Mouse (Mus musculus) A20 (cell line): ENCODE data around the gene Setd5.
A peak's percentile ranks its signal among the peaks of the same experiment; 100 is the strongest.

ENCODE experiments used
- DNase-seq: peaks from one replicate; pipeline ENCODE4 v3.0.0-alpha.2; 2011; ENCODE audit warnings: low read depth, low spot score

Gene Setd5

DNA sequence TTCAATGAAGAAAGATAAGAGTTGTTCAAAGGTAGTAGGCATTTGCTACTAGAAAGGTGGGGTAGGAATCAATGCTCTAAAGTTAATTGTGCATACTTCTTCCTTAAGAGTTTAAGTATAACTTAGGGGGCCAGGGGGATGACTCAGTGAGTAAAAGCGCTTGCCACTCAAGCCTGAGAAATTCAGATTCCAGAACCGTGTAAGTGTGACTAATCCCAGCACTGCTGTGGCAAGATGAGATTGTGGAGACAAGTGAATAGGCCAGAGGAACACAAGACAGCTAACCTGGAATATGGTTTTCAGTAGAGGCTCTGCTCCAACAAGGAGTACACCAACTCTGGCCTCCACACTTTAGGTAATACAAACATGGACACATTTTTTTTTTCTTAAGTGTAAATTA lies 56.2 kb downstream of the Setd5 start:
- no peak for DNase-seq

DNA sequence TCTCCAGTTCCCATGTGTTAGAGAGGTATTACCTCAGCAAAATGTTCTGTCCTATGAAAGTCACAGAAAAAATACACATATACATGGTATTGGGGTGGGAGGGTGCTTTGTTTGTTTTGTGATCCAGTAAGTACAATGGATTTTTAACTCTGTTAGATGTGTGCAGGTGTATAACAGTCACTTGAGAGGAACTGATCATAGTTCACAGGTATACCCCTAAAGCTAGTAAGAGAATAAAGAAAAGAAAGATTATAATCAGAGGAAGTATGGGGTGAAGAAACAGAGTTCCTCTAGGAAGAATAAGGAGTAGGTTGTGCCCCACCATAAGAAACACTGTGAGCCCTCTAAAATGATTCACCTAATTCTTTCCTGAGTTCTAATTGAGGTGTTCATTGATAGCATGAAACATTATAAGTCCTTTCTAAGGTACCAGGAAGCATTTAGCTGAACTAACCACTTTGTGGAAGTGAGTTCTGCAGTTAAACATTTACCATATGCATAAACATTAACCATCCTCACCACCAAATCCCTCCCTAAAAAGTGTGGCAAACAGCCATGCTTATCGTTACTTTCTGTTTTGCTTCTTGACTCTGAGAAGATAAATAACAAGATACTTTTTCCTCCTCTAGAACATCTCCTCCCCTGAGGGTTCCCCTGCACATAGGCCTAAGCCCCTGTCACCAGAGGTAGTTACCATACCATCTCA lies 64.4 kb downstream of the Setd5 start:
- no peak for DNase-seq

DNA sequence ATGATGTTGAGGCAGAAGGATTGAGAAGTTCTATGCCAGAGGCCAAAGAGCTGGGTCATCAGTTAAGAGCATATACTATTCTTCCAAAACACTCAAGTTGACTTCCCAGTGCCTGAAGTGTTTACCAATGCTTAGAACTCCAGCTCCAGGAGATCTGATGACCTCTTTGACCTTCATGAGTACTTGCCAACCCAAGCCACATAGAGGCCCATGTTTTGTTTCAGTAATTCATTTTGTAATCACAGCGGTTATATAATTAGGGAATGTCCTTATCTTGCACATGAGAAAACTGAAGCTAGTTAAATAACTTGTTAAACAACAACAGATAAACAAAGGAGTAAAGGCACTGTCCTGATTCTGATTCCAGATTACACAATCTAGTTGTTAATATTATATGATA lies 67.6 kb downstream of the Setd5 start:
- no peak for DNase-seq

DNA sequence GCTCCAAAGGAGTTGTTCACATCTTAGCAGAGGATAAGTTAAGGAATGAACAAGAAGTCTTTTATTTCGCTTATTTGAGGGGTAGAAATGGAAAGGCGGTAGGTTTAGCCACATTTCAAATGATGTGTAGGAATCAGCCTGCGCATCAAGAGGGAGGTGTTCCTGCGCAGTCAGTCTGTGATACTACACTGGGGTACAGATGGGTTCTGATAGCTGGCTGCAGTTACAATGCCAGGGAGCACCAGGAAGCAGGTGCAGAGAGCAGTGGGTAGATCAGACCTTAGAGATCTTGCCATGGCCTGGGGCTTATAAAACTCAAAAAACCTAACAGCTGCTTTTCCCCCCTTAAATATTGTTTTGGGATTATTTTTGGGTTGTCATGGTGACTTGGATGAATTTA lies 68.1 kb downstream of the Setd5 start:
- no peak for DNase-seq

DNA sequence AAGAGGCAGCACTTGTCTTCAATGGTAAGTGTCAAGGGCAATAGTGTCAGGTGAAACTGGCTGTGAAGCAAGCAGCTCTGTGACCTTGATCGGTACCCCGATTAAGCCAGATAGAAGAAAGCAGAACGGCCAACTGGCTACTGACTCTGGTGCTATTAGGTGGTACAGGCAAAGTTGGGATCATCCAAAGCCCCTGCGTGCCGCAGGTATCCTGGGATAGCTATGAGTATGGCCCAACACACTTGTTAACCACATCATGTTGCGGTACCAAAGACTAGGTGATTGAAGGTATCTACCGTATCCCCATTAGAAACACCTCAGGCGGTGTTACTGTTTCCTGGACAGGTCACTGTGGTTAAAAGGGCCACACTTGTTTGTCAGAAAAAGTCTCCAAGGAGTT lies 76.9 kb downstream of the Setd5 start:
- no peak for DNase-seq

- DNase-seq: no peak
Measured at GRCm38 (mm10) chr6:113154886-113155285, 77.7 kb downstream of the Setd5 start.

DNA sequence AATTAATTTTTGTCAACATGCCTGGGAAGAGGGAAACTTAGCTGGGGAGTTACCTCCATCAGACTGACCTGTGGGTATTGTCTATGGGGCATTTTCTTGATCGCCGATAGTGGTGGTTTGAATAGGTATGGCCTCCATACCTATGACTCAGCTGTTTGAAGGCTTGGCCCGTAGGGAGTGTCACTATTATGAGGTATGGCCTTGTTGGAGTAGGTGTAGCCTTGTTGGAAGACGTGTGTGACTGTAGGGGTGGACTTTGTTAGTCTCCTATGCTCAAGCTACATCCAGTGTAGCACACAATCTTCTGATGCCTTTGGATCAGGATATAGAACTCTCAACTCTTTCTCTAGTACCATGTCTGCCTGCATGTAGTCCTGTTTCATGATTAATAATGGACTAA lies 78.9 kb downstream of the Setd5 start:
- no peak for DNase-seq

GRCm38 (mm10) chr6:113160106-113160505 lies 82.9 kb downstream of the Setd5 start:
- DNase-seq: no peak

DNA sequence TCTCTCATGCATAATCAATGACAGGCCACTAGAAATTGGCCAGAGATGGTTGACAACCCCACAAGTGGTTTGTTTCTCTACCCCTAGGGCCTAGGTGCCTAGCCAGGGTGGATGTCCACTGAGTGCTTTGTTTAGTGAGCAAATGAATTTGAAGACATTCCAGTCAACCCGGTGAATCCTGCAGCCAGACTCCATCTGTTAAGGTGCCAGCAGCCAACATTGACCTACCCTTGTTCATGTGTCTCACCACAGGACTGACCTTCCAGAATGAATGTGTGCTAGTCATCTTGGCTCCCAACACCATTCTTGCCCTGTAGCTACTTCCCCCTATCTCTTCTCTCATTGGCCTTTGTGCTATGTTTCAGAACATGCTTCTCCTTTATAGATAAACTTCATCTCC lies 84.8 kb downstream of the Setd5 start:
- no peak for DNase-seq

- DNase-seq: no peak
Measured at GRCm38 (mm10) chr6:113163513-113163912, 86.3 kb downstream of the Setd5 start.

GRCm38 (mm10) chr6:113166661-113167251 lies 89.6 kb downstream of the Setd5 start:
- DNase-seq: peak; percentile 38

DNA sequence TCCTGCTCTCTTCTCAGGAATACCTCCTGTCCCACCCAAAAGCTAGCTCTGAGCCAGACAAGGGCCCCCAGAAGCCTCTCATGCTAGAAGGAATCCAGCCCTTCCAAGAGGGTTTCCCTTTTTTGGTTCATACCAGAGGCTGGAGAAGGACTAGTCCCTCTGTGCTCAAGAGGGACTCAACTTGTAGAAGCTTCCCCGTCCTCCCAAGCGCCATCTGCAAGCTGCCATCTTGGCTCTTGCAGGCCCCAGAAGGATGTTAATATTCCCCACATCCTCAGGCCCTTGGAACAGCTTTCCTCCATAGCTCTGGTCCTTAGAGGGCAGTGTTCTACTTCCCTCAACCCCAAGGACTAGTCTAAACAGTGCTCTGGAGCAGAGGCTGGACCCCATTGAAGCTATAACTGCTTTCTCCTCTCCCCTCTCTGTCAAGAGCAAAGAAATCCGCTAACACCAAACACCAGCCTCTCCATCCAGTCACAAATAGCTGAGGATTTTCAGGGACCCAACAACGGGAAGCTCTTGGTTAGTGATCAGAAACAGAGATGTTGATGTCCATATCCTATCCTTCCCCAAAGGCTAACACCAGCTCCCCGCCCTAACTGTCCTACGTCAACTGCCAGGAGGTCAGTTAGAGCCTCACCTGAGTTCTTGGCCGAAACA lies 91.3 kb downstream of the Setd5 start:
- no peak for DNase-seq

DNA sequence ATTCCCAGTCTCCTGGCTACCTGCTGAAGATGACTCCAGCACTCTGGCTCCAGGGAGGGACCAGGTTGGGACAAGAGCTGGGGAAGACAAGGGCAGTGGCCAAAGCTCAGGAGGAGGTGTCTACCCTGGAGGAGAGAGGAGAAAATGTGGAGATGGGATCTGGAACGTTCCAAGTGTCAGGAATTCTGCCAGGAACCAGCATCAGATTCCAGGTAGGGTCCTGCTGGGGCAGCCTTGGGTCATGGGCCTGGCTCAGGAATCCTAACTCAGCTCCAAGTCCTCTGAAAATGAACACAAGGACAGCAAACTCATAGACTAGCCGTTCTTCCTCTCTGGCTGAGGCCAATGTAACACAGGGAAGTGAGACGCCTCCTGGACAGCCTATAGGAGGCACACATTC lies 92.7 kb downstream of the Setd5 start:
- no peak for DNase-seq

- DNase-seq: no peak
Measured at GRCm38 (mm10) chr6:113170651-113171050, 93.5 kb downstream of the Setd5 start.

GRCm38 (mm10) chr6:113172011-113172410 lies 94.8 kb downstream of the Setd5 start:
- no peak for DNase-seq

DNA sequence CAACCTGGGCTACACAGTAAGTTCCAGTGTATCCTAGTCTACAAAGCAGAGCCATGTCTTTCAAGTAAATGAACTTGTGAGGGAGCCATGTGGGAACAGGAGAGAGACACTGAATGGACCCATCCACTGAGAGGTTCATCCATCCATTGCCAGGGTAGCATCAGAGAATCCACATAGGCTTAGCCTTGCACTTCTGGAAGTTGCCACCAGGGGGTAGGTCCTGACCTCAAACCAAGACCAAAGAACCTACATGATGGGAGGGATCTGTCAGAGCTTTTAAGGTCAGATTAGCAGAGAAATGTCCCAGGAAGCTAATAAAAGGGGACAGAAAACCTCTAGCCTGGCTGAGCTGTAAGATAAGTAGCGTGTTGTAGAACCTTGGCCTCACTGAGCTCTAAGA lies 95.4 kb downstream of the Setd5 start:
- DNase-seq: peak; percentile 86

GRCm38 (mm10) chr6:113175469-113175868 lies 98.3 kb downstream of the Setd5 start:
- DNase-seq: no peak

- no peak for DNase-seq
Measured at GRCm38 (mm10) chr6:113176613-113177012, 99.4 kb downstream of the Setd5 start.

DNA sequence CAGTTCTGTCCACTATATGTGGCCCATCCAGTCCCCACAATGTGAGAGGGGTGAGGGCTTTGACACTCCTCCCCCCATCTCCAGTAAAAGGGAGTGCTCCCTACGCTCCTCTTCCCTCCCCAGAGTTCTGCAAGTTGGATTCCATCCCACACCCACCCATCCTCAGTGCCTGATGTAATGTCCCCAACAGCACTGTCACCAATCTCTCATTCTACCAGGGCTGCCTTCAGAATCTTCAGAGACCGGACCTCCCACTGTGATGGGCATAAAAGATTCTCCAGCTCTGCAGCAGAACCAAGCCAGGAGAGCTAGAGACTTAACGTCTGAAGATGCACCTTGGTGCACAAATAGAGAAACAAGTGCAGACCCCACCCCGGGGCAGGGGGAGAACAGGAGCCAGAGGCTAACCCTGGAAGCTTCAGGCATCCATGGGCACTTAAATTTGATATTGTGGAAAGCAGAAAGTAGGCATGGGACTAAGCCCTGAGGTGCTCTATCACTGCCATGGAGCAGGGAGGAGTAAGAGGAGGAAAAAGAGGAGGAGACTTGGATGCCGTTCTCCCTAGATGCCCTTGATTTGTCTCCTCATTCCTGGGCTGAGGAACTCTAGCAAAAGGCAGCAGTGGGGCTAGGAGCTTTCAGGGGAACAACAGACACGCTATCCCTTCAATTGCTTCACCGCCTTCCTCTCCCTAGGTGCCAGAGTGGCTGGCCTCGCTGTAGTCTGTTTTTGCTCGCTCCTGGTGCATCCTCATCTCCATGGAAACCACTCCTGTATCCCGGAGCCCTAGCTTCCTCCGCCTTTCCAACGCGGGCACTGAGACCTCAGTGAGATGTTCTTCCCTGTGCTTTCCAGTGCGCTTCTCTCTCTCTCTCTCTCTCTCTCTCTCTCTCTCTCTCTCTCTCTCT lies 101.4 kb downstream of the Setd5 start:
- no peak for DNase-seq

- no peak for DNase-seq
Measured at GRCm38 (mm10) chr6:113179195-113179733, 102.1 kb downstream of the Setd5 start.

DNA sequence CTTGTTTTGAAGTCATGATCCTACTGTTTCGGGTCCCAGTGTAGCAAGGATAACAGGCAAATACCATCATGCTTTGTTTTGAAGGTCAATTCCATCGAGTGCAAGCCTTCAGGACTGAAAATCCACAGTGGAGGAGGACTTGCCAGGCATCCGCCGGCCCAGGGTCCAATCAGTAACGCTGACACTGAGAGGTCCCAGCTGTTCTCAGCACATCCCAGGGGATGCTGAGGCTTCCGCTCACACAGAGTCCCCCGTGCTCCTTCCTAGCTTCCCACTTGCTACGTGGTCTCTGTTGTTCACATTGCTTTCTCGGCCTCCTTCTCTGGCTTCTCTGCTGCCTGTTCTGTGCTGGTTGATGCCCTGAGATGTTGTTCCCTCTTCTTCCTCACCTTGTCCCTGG lies 107.0 kb downstream of the Setd5 start:
- DNase-seq: peak; percentile 45
